Mouse (Mus musculus): ENCODE data around the gene Sprr2a2. TPM values are rescaled to one million over a fixed set of nuclear protein-coding genes. Genes with fewer than 3 reads are reported as not detected.

Gene Sprr2a2
- polyA plus RNA-seq, 1 experiment from 2014 or later: 0.96 TPM

Other genes with a start within 250 kb of the Sprr2a2 start
- not detected in 2 replicates for gene Pglyrp3, start 201.3 kb upstream of the Sprr2a2 start, polyA plus RNA-seq (2014; fragmentation: Nextera tagmentation; extraction: Ambion mirVana)
- gene Lor, start 132.8 kb upstream of the Sprr2a2 start, polyA plus RNA-seq (2014; fragmentation: Nextera tagmentation; extraction: Ambion mirVana): 0.31 and 1.00 TPM in 2 replicates
- not detected in 2 replicates for gene Prr9, start 92.0 kb upstream of the Sprr2a2 start, polyA plus RNA-seq (2014; fragmentation: Nextera tagmentation; extraction: Ambion mirVana)
- not detected in 2 replicates for gene Lelp1, start 73.2 kb upstream of the Sprr2a2 start, polyA plus RNA-seq (2014; fragmentation: Nextera tagmentation; extraction: Ambion mirVana)
- gene Sprr2a1, start 121 bp upstream of the Sprr2a2 start, polyA plus RNA-seq (2014; fragmentation: Nextera tagmentation; extraction: Ambion mirVana): not detected in 2 replicates
- not detected in 2 replicates for gene Sprr2a3, start 69.5 kb downstream of the Sprr2a2 start, polyA plus RNA-seq (2014; fragmentation: Nextera tagmentation; extraction: Ambion mirVana)
- gene Sprr2b, start 100.7 kb downstream of the Sprr2a2 start, polyA plus RNA-seq (2014; fragmentation: Nextera tagmentation; extraction: Ambion mirVana): not detected in 2 replicates
- gene Sprr2d, start 123.2 kb downstream of the Sprr2a2 start, polyA plus RNA-seq (2014; fragmentation: Nextera tagmentation; extraction: Ambion mirVana): not detected in 2 replicates
- gene Sprr2e, start 136.2 kb downstream of the Sprr2a2 start, polyA plus RNA-seq (2014; fragmentation: Nextera tagmentation; extraction: Ambion mirVana): not detected in 2 replicates
- not detected in 2 replicates for gene Sprr2f, start 149.3 kb downstream of the Sprr2a2 start, polyA plus RNA-seq (2014; fragmentation: Nextera tagmentation; extraction: Ambion mirVana)
- not detected in 2 replicates for gene Sprr2h, start 169.8 kb downstream of the Sprr2a2 start, polyA plus RNA-seq (2014; fragmentation: Nextera tagmentation; extraction: Ambion mirVana)
- gene Sprr2i, start 192.1 kb downstream of the Sprr2a2 start, polyA plus RNA-seq (2014; fragmentation: Nextera tagmentation; extraction: Ambion mirVana): not detected in 2 replicates
- gene Sprr2j-ps, start 202.2 kb downstream of the Sprr2a2 start, polyA plus RNA-seq (2014; fragmentation: Nextera tagmentation; extraction: Ambion mirVana): not detected in 2 replicates
- 5.3 and 5.4 TPM in 2 replicates for gene Gm9774, start 213.5 kb downstream of the Sprr2a2 start, polyA plus RNA-seq (2014; fragmentation: Nextera tagmentation; extraction: Ambion mirVana)
- gene Sprr2k, start 216.7 kb downstream of the Sprr2a2 start, polyA plus RNA-seq (2014; fragmentation: Nextera tagmentation; extraction: Ambion mirVana): not detected in 2 replicates
- gene Sprr1b, start 222.9 kb downstream of the Sprr2a2 start, polyA plus RNA-seq (2014; fragmentation: Nextera tagmentation; extraction: Ambion mirVana): not detected in 2 replicates
- gene Sprr3, start 242.8 kb downstream of the Sprr2a2 start, polyA plus RNA-seq (2014; fragmentation: Nextera tagmentation; extraction: Ambion mirVana): not detected in 2 replicates

Measured in heart, embryonic 11.5 days (tissue).